12 mouse cellular contexts compared by ENCODE assay signal in the genomic region with DNA sequence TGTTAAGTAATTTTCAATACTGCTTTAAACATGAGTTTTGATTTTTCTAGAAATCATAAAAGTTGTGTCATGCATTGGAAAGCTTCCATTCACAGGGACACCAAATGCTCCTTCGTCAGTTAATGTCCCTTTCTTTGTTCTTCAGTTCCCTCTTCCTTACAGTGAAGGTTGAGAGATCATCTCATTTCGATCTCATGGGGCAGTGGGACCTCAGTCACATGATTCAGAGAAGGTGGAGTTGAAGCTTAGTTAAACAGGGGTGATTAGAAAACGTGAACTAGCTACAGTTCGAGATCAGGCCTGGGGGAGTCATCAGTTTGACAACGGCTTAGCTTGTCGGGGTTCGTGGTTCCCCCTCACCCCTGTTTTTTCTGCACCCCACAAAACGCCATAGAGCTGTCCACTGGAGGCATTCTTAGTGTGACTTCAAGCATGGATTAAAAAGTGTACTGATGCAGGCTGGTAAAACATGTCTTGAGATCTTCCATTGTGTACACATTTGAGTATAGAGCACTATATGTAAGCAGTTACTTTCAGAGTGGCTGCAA. TPM values are rescaled to one million over a fixed set of nuclear protein-coding genes. Genes with fewer than 3 reads are reported as not detected.
A peak's percentile ranks its signal among the peaks of the same experiment; 100 is the strongest.
DNase-seq lines count a peak whose midpoint lies in the region; ATAC-seq and TF ChIP-seq lines count a peak whose summit lies in the region.
"Had no signal": no experiment of that assay in that cellular context is flagged by ENCODE, and none has a peak within 500 bp of the region (broad histone marks: within the 10 kb centered on the region; RNA-seq: fewer than 3 reads in every experiment).

No protein-coding gene starts in this region.

- peak overlapping the region; percentile 80 for H3K4me2 ChIP-seq in kidney, embryonic 16.5 days (replicated peaks; ENCODE audit: low read depth, low read length)
- peak overlapping the region; percentile 73 for H3K4me2 ChIP-seq in hindbrain, embryonic 15.5 days
- H3K4me2 ChIP-seq in midbrain, embryonic 16.5 days (ENCODE audit: low read length) = peak overlapping the region; percentile 66

- peak overlapping the region; percentile 46 for H3K4me3 ChIP-seq in cerebellum, adult 2 months (replicated peaks; ENCODE audit: insufficient read depth, low read depth, low read length)
- H3K4me3 ChIP-seq in kidney, embryonic 16.5 days (ENCODE audit: low read length) = peak overlapping the region; percentile 89
- H3K4me3 ChIP-seq in hindbrain, embryonic 15.5 days = peak overlapping the region; percentile 61
- H3K4me3 ChIP-seq in midbrain, embryonic 16.5 days (ENCODE audit: low read depth, low read length) = peak overlapping the region; percentile 59

- DNase-seq in cerebellum, adult 2 months = no peak
- DNase-seq in cerebellum, adult 18-20 months = no peak
- DNase-seq in kidney, postnatal 14 days = no peak
- DNase-seq in adrenal gland, postnatal 36 days = no peak
- DNase-seq in layer of hippocampus, adult 9-10 months (ENCODE audit: low spot score) = no peak
- DNase-seq: cerebellum, postnatal 36 days; left cerebral cortex, postnatal 4 days; thymus, postnatal 25 days had no signal

- H3K9me3 ChIP-seq in kidney, embryonic 16.5 days (ENCODE audit: low read length) = no peaks in the 10 kb centered on the region
- no peaks in the 10 kb centered on the region for H3K9me3 ChIP-seq in hindbrain, embryonic 15.5 days
- H3K9me3 ChIP-seq in midbrain, embryonic 16.5 days (replicated peaks; ENCODE audit: control insufficient read depth, low read length, poor library complexity, severe bottlenecking) = no peaks in the 10 kb centered on the region

- H3K27me3 ChIP-seq in cerebellum, adult 2 months (ENCODE audit: control insufficient read depth, insufficient read depth, low read length) = no peaks in the 10 kb centered on the region
- no peaks in the 10 kb centered on the region for H3K27me3 ChIP-seq in kidney, embryonic 16.5 days (ENCODE audit: insufficient read depth, low read length)
- no peaks in the 10 kb centered on the region for H3K27me3 ChIP-seq in hindbrain, embryonic 15.5 days
- H3K27me3 ChIP-seq in midbrain, embryonic 16.5 days (ENCODE audit: control insufficient read depth, insufficient read depth, low read depth, low read length) = no peaks in the 10 kb centered on the region

- WGBS in cerebellum, adult 2 months = 62% methylated on average over 8 of the region's 8 CpGs
- 51% methylated on average over 8 of the region's 8 CpGs for WGBS in kidney, embryonic 16.5 days
- WGBS in hindbrain, embryonic 15.5 days = 41% methylated on average over 8 of the region's 8 CpGs
- WGBS in midbrain, embryonic 16.5 days = 47% methylated on average over 8 of the region's 8 CpGs

- TF ChIP-seq POLR2A in cerebellum, adult 2 months (IDR thresholded peaks at IDR 0.05; ENCODE audit: borderline replicate concordance, insufficient read depth, low read length) = no peak

- ATAC-seq in kidney, embryonic 16.5 days (ENCODE audit: low FRiP score, low TSS enrichment) = no peak
- ATAC-seq in hindbrain, embryonic 15.5 days (ENCODE audit: low FRiP score, low read depth) = no peak
- no peak for ATAC-seq in midbrain, embryonic 16.5 days

- TF ChIP-seq CTCF in cerebellum, adult 2 months (IDR thresholded peaks at IDR 0.05; ENCODE audit: borderline replicate concordance, insufficient read depth, low read depth, low read length) = no peak

- H3K4me1 ChIP-seq in cerebellum, adult 2 months (ENCODE audit: control insufficient read depth, insufficient read depth, low read length) = no peaks in the 10 kb centered on the region
- peaks cover 13% of the 10 kb centered on the region for H3K4me1 ChIP-seq in kidney, embryonic 16.5 days (ENCODE audit: insufficient read depth, low read length)
- peaks cover 11% of the 10 kb centered on the region; the same call in 1 of the 2 replicates for H3K4me1 ChIP-seq in hindbrain, embryonic 15.5 days (replicated peaks)
- peaks cover 8% of the 10 kb centered on the region; the same call in 1 of the 2 replicates for H3K4me1 ChIP-seq in midbrain, embryonic 16.5 days (ENCODE audit: control insufficient read depth, insufficient read depth, low read length)

- no peaks in the 10 kb centered on the region for H3K36me3 ChIP-seq in kidney, embryonic 16.5 days (ENCODE audit: insufficient read depth, low read length)
- no peaks in the 10 kb centered on the region for H3K36me3 ChIP-seq in hindbrain, embryonic 15.5 days
- no peaks in the 10 kb centered on the region for H3K36me3 ChIP-seq in midbrain, embryonic 16.5 days (ENCODE audit: control insufficient read depth, insufficient read depth, low read length)

- H3K27ac ChIP-seq in cerebellum, adult 2 months (ENCODE audit: insufficient read depth, low read length) = no peak overlapping the region
- no peak overlapping the region for H3K27ac ChIP-seq in kidney, embryonic 16.5 days (ENCODE audit: low read length)
- H3K27ac ChIP-seq in hindbrain, embryonic 15.5 days (replicated peaks) = no peak overlapping the region; the same call in 1 of the 2 replicates
- no peak overlapping the region for H3K27ac ChIP-seq in midbrain, embryonic 16.5 days (ENCODE audit: low read length)

- no peak overlapping the region for H3K9ac ChIP-seq in kidney, embryonic 16.5 days (replicated peaks; ENCODE audit: low read length)
- no peak overlapping the region; the same call in 1 of the 2 replicates for H3K9ac ChIP-seq in hindbrain, embryonic 15.5 days
- no peak overlapping the region for H3K9ac ChIP-seq in midbrain, embryonic 16.5 days (ENCODE audit: low read depth, low read length)

RNA-seq across cellular contexts. Expression of a gene that starts 1.2 kb away (rescaled TPM):
- polyA plus RNA-seq in cerebellum, adult 2 months (2012; rRNA removed) = 2.9 TPM in 2 replicates
- 8.6 and 8.9 TPM in 2 replicates for polyA plus RNA-seq in kidney, embryonic 16.5 days (2015; fragmentation: Nextera tagmentation; extraction: Ambion mirVana)
- 5.0 TPM in 2 replicates for polyA plus RNA-seq in hindbrain, embryonic 15.5 days (2015; fragmentation: Nextera tagmentation; extraction: Ambion mirVana)
- 3.1 and 3.2 TPM in 2 replicates for polyA plus RNA-seq in midbrain, embryonic 16.5 days (2015; fragmentation: Nextera tagmentation; extraction: Ambion mirVana)
- total RNA-seq in adrenal gland, postnatal 36 days (2021) = 1 to 10 TPM; 5.5 to 5.8 TPM

RNA-seq across cellular contexts. Expression of a gene that starts 1.3 kb away (rescaled TPM):
- 11.5 and 12.4 TPM in 2 replicates for polyA plus RNA-seq in cerebellum, adult 2 months (2012; rRNA removed)
- 45.5 and 47.7 TPM in 2 replicates for polyA plus RNA-seq in kidney, embryonic 16.5 days (2015; fragmentation: Nextera tagmentation; extraction: Ambion mirVana)
- polyA plus RNA-seq in hindbrain, embryonic 15.5 days (2015; fragmentation: Nextera tagmentation; extraction: Ambion mirVana) = 16.4 and 17.6 TPM in 2 replicates
- 13.6 and 15.2 TPM in 2 replicates for polyA plus RNA-seq in midbrain, embryonic 16.5 days (2015; fragmentation: Nextera tagmentation; extraction: Ambion mirVana)
- total RNA-seq in adrenal gland, postnatal 36 days (2021) = 10 to 100 TPM; 40.6 to 52.3 TPM

RNA-seq across cellular contexts. Expression of a gene that starts 17.9 kb away (rescaled TPM):
- polyA plus RNA-seq in cerebellum, adult 2 months (2012; rRNA removed) = not detected in 2 replicates
- not detected in 2 replicates for polyA plus RNA-seq in kidney, embryonic 16.5 days (2015; fragmentation: Nextera tagmentation; extraction: Ambion mirVana)
- 0.05 and 0.08 TPM in 2 replicates for polyA plus RNA-seq in hindbrain, embryonic 15.5 days (2015; fragmentation: Nextera tagmentation; extraction: Ambion mirVana)
- polyA plus RNA-seq in midbrain, embryonic 16.5 days (2015; fragmentation: Nextera tagmentation; extraction: Ambion mirVana) = 0.07 TPM in 1 of 2 replicates, not detected in the other
- total RNA-seq in adrenal gland, postnatal 36 days (2021) = not detected
- total RNA-seq: heart, adult 18-20 months; left cerebral cortex, postnatal 4 days had no signal

RNA-seq across cellular contexts. Expression of a gene that starts 22.1 kb away (rescaled TPM):
- not detected in 2 replicates for polyA plus RNA-seq in cerebellum, adult 2 months (2012; rRNA removed)
- 1.5 and 2.2 TPM in 2 replicates for polyA plus RNA-seq in kidney, embryonic 16.5 days (2015; fragmentation: Nextera tagmentation; extraction: Ambion mirVana)
- not detected in 2 replicates for polyA plus RNA-seq in hindbrain, embryonic 15.5 days (2015; fragmentation: Nextera tagmentation; extraction: Ambion mirVana)
- polyA plus RNA-seq in midbrain, embryonic 16.5 days (2015; fragmentation: Nextera tagmentation; extraction: Ambion mirVana) = not detected in 2 replicates
- total RNA-seq in adrenal gland, postnatal 36 days (2021) = not detected
- total RNA-seq: heart, adult 18-20 months; left cerebral cortex, postnatal 4 days had no signal

RNA-seq across cellular contexts. Expression of a gene that starts 31.6 kb away (rescaled TPM):
- polyA plus RNA-seq in cerebellum, adult 2 months (2012; rRNA removed) = 0.61 and 0.81 TPM in 2 replicates
- 0.64 and 0.89 TPM in 2 replicates for polyA plus RNA-seq in kidney, embryonic 16.5 days (2015; fragmentation: Nextera tagmentation; extraction: Ambion mirVana)
- polyA plus RNA-seq in hindbrain, embryonic 15.5 days (2015; fragmentation: Nextera tagmentation; extraction: Ambion mirVana) = 0.84 and 1.4 TPM in 2 replicates
- 0.77 and 0.91 TPM in 2 replicates for polyA plus RNA-seq in midbrain, embryonic 16.5 days (2015; fragmentation: Nextera tagmentation; extraction: Ambion mirVana)
- total RNA-seq in adrenal gland, postnatal 36 days (2021) = 1 to 10 TPM in 1 of 2 experiments, under 1 TPM in 1; 0.46 to 1.4 TPM
